Mouse (Mus musculus) lung, embryonic 15.5 days (tissue): ENCODE measurements around the gene Slc22a4. TPM values are rescaled to one million over a fixed set of nuclear protein-coding genes. Genes with fewer than 3 reads are reported as not detected.
A peak's percentile ranks its signal among the peaks of the same experiment; 100 is the strongest.
"Not testable (repeated sequence)": the region's sequence is repeated elsewhere in the genome, so short reads cannot be mapped to it uniquely, and the experiment has no call there.

ENCODE experiments used
- ATAC-seq: fragments of 200-750 bp; cut with Nextera tagmentation; 2 replicates; pipeline ENCODE4 v1.8.0; 2017; ENCODE audit warnings: moderate number of reproducible peaks, borderline replicate concordance; ENCODE audit not compliant: low FRiP score, low TSS enrichment; ENCODE audit errors: extremely low read depth
- H3K27ac ChIP-seq: fragments of 300-500 bp; sonication (generic); 2 replicates; pipeline ENCODE4 v1.5.1; 2015; ENCODE audit warnings: moderate library complexity, mild to moderate bottlenecking, inconsistent platforms
- H3K27me3 ChIP-seq: fragments of 300-500 bp; sonication (generic); 2 replicates; pipeline ENCODE4 v1.6.1; 2015; ENCODE audit warnings: inconsistent platforms
- H3K36me3 ChIP-seq: fragments of 300-500 bp; sonication (generic); 2 replicates; pipeline ENCODE4 v1.6.1; 2015; ENCODE audit warnings: inconsistent platforms
- H3K4me1 ChIP-seq: fragments of 300-500 bp; sonication (generic); 2 replicates; pipeline ENCODE4 v1.6.1; 2015; ENCODE audit warnings: inconsistent platforms
- H3K4me2 ChIP-seq: fragments of 300-500 bp; sonication (generic); 2 replicates; pipeline ENCODE4 v1.6.1; 2015; ENCODE audit warnings: inconsistent platforms, mild to moderate bottlenecking, moderate library complexity
- H3K4me3 ChIP-seq: fragments of 300-500 bp; sonication (generic); 2 replicates; pipeline ENCODE4 v1.5.1; 2015; ENCODE audit warnings: mild to moderate bottlenecking, inconsistent platforms
- H3K9ac ChIP-seq: fragments of 300-500 bp; sonication (generic); 2 replicates; pipeline ENCODE4 v1.6.1; 2015; ENCODE audit warnings: inconsistent platforms
- H3K9me3 ChIP-seq: fragments of 300-500 bp; sonication (generic); 2 replicates; pipeline ENCODE4 v1.6.1; 2016; ENCODE audit warnings: inconsistent platforms
- whole genome bisulfite sequencing: fragments of 180-500 bp; shearing (Covaris S2); methylation state at CpG from one replicate; pipeline ENCODE4 v1.1.7; 2015; 5-methylcytosine and 5-hydroxymethylcytosine counted together
- polyA plus RNA-seq: library from polyadenylated mRNA; unstranded; fragments of >200 nt; fragmentation: Nextera tagmentation; extraction: Ambion mirVana; gene quantifications from 2 replicates; pipeline ENCODE4 v1.2.1, GENCODE M21; 2015

The Slc22a4 gene
- polyA plus RNA-seq, 1 experiment from 2014 or later = 0.51 TPM

GRCm38 (mm10) chr11:53958984-53959383, 68.9 kb downstream of the Slc22a4 start:
- Histone ChIP-seq H3K36me3 (no peaks in the 10 kb centered on the region), H3K9ac (no peak overlapping the region), H3K27ac (no peak overlapping the region), H3K4me3 (no peak overlapping the region), H3K27me3 (no peaks in the 10 kb centered on the region), H3K9me3 (no peaks in the 10 kb centered on the region), H3K4me1 (no peaks in the 10 kb centered on the region), H3K4me2 (no peak overlapping the region)
- ATAC-seq = no peak
- WGBS = 37% methylated on average over 3 of the region's 3 CpGs

- H3K27ac ChIP-seq, H3K27me3 ChIP-seq, H3K4me1 ChIP-seq, H3K9me3 ChIP-seq, H3K9ac ChIP-seq, H3K4me2 ChIP-seq, H3K4me3 ChIP-seq, ATAC-seq, H3K36me3 ChIP-seq: not testable (repeated sequence)
- 35% methylated on average over 4 of the region's 4 CpGs for WGBS
These were observed 69.7 kb downstream of the Slc22a4 start for GRCm38 (mm10) chr11:53958176-53958575.

- H3K4me3 ChIP-seq = no peak overlapping the region
- 51% methylated on average over 1 of the region's 1 CpGs for WGBS
- no peaks in the 10 kb centered on the region for H3K36me3 ChIP-seq
- no peak for ATAC-seq
- no peaks in the 10 kb centered on the region for H3K27me3 ChIP-seq
- no peaks in the 10 kb centered on the region for H3K9me3 ChIP-seq
- H3K4me1 ChIP-seq = no peaks in the 10 kb centered on the region
- no peak overlapping the region for H3K27ac ChIP-seq
- no peak overlapping the region for H3K9ac ChIP-seq
- H3K4me2 ChIP-seq = no peak overlapping the region
These were observed 71.3 kb downstream of the Slc22a4 start for GRCm38 (mm10) chr11:53956636-53957035.

- WGBS = 95% methylated on average over 3 of the region's 3 CpGs
- H3K36me3 ChIP-seq = no peaks in the 10 kb centered on the region
- no peak overlapping the region for H3K4me2 ChIP-seq
- H3K9me3 ChIP-seq = no peaks in the 10 kb centered on the region
- H3K27ac ChIP-seq = no peak overlapping the region
- H3K27me3 ChIP-seq = no peaks in the 10 kb centered on the region
- no peaks in the 10 kb centered on the region for H3K4me1 ChIP-seq
- H3K9ac ChIP-seq = no peak overlapping the region
- no peak overlapping the region for H3K4me3 ChIP-seq
- no peak for ATAC-seq
These were observed 73.2 kb downstream of the Slc22a4 start for GRCm38 (mm10) chr11:53954653-53955052.

- ATAC-seq = peak; percentile 64; the same call in 1 of the 2 replicates
- H3K36me3 ChIP-seq = not testable (repeated sequence)
These were observed 77.8 kb downstream of the Slc22a4 start for GRCm38 (mm10) chr11:53950133-53950532.

More at GRCm38 (mm10) chr11:53950133-53950532, 77.8 kb downstream of the Slc22a4 start:
- not testable (repeated sequence) for H3K4me3 ChIP-seq, H3K27me3 ChIP-seq, H3K4me1 ChIP-seq, H3K9ac ChIP-seq, H3K4me2 ChIP-seq, H3K27ac ChIP-seq, H3K9me3 ChIP-seq
- 63% methylated on average over 2 of the region's 3 CpGs for WGBS

Other genes with a start within 250 kb of the Slc22a4 start
- gene Gm12216, start 168.8 kb downstream of the Slc22a4 start, polyA plus RNA-seq = 1.0 and 2.5 TPM in 2 replicates
- gene Slc22a5, start 136.4 kb downstream of the Slc22a4 start, polyA plus RNA-seq = 8.0 and 8.9 TPM in 2 replicates
- gene Slc22a21, start 47.8 kb downstream of the Slc22a4 start, polyA plus RNA-seq = 5.4 and 5.9 TPM in 2 replicates
- gene Pdlim4, start 40.9 kb upstream of the Slc22a4 start, polyA plus RNA-seq = 13.0 and 16.4 TPM in 2 replicates
- gene P4ha2, start 72.0 kb upstream of the Slc22a4 start, polyA plus RNA-seq = 37.7 and 38.4 TPM in 2 replicates
- 0.55 and 0.70 TPM in 2 replicates for gene Csf2, start 221.6 kb upstream of the Slc22a4 start, polyA plus RNA-seq
- not detected in 2 replicates for gene Il3, start 239.2 kb upstream of the Slc22a4 start, polyA plus RNA-seq